Mouse (Mus musculus) olfactory bulb, adult 2 months (tissue): ENCODE data around the gene Plcb2. TPM values are rescaled to one million over a fixed set of nuclear protein-coding genes. Genes with fewer than 3 reads are reported as not detected.
A peak's percentile ranks its signal among the peaks of the same experiment; 100 is the strongest.

Experiments used
- H3K27ac ChIP-seq: fragments of 200-500 bp; 2 replicates; pipeline ENCODE4 v1.5.1; 2012; ENCODE audit warnings: low read depth, low read length; ENCODE audit not compliant: insufficient read depth
- H3K4me1 ChIP-seq: fragments of 200-500 bp; 2 replicates; pipeline ENCODE4 v1.6.1; 2012; ENCODE audit warnings: low read length; ENCODE audit not compliant: control insufficient read depth, insufficient read depth
- H3K4me3 ChIP-seq: fragments of 200-500 bp; 2 replicates; pipeline ENCODE4 v1.5.1; 2012; ENCODE audit warnings: mild to moderate bottlenecking, low read depth, low read length, moderate library complexity; ENCODE audit not compliant: insufficient read depth
- CTCF ChIP-seq: fragments of 200-500 bp; IDR thresholded peaks from 2 replicates; pipeline ENCODE4 v1.5.1; 2012; ENCODE audit warnings: low read depth, mild to moderate bottlenecking, low read length, moderate library complexity; ENCODE audit not compliant: insufficient read depth
- POLR2A ChIP-seq: fragments of 200-500 bp; IDR thresholded peaks from 2 replicates; pipeline ENCODE4 v1.6.1; 2012; ENCODE audit warnings: mild to moderate bottlenecking, low read depth, low read length, moderate library complexity; ENCODE audit not compliant: insufficient read depth
- WGBS: fragments of 180-500 bp; shearing (Covaris S2); methylation state at CpG from one replicate; pipeline ENCODE4 v1.1.7; 2018; 5-methylcytosine and 5-hydroxymethylcytosine counted together
- polyA plus RNA-seq: library from polyadenylated mRNA; stranded (reverse); fragments of >200 nt; gene quantifications from 2 replicates; pipeline ENCODE4 v1.2.4, GENCODE M21; 2012; ENCODE audit warnings: low replicate concordance; ENCODE audit not compliant: missing spikeins, insufficient read depth, insufficient read length

Gene Plcb2
- polyA plus RNA-seq, 1 experiment = not detected

GRCm38 (mm10) chr2:118764094-118764831 lies 36.0 kb upstream of the Plcb2 start:
- peaks cover 49% of the 10 kb centered on the region for H3K4me1 ChIP-seq
- peak overlapping the region; percentile 32 for H3K27ac ChIP-seq
- H3K4me3 ChIP-seq = no peak overlapping the region
- TF ChIP-seq CTCF (peak; percentile 43; the same call in 1 of the 2 replicates), POLR2A (no peak)
- 19% methylated on average over 11 of the region's 11 CpGs for WGBS

- WGBS = 36% methylated on average over 7 of the region's 7 CpGs
- Histone ChIP-seq H3K4me1 (peaks cover 52% of the 10 kb centered on the region), H3K4me3 (no peak overlapping the region), H3K27ac (peak overlapping the region; percentile 98)
- TF ChIP-seq POLR2A = no peak
- no peak for TF ChIP-seq CTCF
Measured at GRCm38 (mm10) chr2:118763469-118763868, 35.2 kb upstream of the Plcb2 start.

DNA sequence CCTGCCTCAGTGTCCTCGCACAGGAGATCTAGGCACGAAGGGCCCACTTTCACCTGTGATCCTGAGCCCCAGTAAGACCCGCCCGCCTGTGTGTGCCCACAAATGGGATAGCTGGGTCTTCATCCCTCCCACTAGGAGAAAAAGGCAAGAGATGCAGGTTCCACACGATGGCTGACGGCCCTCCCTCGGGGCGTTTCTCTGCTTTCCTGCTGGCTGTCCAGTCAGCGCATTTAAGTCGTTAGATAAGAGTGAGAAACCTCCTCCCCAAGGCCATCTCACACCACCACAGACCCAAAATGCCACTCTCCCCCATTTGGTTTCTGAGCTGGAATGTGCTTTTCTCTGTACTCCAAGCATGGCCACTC lies 34.5 kb upstream of the Plcb2 start:
- Histone ChIP-seq H3K27ac (peak overlapping the region; percentile 98), H3K4me3 (peak overlapping the region; percentile 43), H3K4me1 (peaks cover 50% of the 10 kb centered on the region)
- TF ChIP-seq CTCF (no peak), POLR2A (no peak; the same call in 1 of the 2 replicates)
- 7% methylated on average over 10 of the region's 10 CpGs for WGBS

DNA sequence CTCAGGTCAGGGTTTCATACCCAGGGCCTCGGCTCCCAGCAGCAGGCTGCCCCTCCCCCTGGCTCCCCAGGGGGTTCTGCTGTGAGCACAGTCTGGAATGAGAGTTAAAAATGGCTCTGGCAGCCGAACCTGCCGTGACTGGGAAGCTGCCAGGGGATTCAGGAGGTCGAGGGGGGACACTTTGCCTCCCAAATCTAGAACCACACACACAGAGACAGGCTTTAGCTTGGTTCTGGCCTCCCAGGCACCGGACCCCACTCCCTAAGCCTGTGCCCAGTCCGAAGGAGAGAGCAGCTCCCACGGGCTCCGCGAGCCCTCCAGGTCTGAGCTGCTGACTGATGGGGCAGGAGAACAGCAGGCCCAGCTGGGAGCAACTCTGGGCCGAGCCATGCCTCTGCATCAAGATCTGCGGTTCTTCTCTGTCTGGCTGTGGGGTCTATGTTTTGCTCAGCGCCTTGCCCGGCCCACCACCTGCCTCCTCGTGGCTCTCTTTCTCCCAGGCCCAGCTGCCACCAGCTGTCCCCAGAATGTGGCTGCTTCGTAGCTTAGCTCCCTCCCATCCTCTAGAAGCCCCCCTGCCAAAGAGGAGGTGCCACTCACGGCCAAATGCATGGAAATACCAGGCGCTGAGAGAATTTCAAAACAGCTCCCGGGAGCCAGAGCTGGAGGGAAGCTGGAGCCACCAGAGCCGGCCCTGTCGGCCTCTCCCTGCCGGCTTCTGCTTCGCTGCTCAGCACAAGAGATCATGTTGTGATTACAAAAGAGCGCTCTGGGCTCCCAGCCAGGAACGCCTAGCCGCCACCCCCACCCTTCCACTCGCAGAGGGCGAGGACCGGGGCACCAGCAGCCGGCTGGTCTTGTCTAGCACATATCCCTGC lies 33.9 kb upstream of the Plcb2 start, which contains the start of gene Ccdc9b:
Ccdc9b (minus strand) TSS at position 756 of the 878 bp plus-strand sequence.
- 1% methylated on average over 29 of the region's 29 CpGs for WGBS
- H3K4me3 ChIP-seq = peak within 1 kb of the TSS; percentile 43
- TF ChIP-seq CTCF (no peak), POLR2A (peak; percentile 58)
- peaks cover 50% of the 10 kb centered on the region for H3K4me1 ChIP-seq
- peak within 1 kb of the TSS; percentile 98 for H3K27ac ChIP-seq

- peak overlapping the region; percentile 43 for H3K4me3 ChIP-seq
- peak; percentile 32; the same call in 1 of the 2 replicates for TF ChIP-seq CTCF
- no peak for TF ChIP-seq POLR2A
- WGBS = 74% methylated on average over 12 of the region's 12 CpGs
- H3K27ac ChIP-seq = peak overlapping the region; percentile 98
- H3K4me1 ChIP-seq = peaks cover 52% of the 10 kb centered on the region
Measured at GRCm38 (mm10) chr2:118761358-118761757, 33.1 kb upstream of the Plcb2 start.

GRCm38 (mm10) chr2:118760311-118761025 lies 32.2 kb upstream of the Plcb2 start:
- no peak for TF ChIP-seq CTCF
- TF ChIP-seq POLR2A = no peak
- H3K4me1 ChIP-seq = peaks cover 58% of the 10 kb centered on the region
- WGBS = 81% methylated on average over 11 of the region's 11 CpGs
- H3K4me3 ChIP-seq = no peak overlapping the region
- H3K27ac ChIP-seq = 0 out of 2 replicates have a peak overlapping the region, but pooled peaks have one; percentile 98

DNA sequence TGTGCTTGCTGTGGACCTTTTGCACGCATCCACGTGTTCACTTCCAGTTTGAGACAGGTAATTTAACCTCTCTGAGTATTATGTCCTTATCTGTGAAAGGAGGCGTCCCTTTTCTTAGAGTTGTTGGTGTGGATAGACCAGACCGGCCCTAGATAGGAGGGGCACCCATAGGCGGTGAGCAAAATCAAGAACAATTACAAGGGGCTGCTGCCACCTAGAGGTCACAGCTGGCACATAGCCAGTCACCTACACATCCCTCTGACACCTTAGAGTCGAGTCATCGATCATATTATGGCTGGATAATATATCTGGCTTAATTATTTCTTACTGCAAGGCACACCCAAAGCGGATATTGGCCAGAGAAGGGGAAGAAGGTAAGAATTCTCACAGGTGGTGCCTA lies 31.6 kb upstream of the Plcb2 start:
- H3K27ac ChIP-seq = no peak overlapping the region
- peaks cover 58% of the 10 kb centered on the region for H3K4me1 ChIP-seq
- TF ChIP-seq POLR2A (no peak), CTCF (no peak)
- H3K4me3 ChIP-seq = no peak overlapping the region
- 25% methylated on average over 8 of the region's 8 CpGs for WGBS

GRCm38 (mm10) chr2:118756103-118756502 lies 27.9 kb upstream of the Plcb2 start:
- no peak for TF ChIP-seq CTCF
- no peak for TF ChIP-seq POLR2A
- peaks cover 39% of the 10 kb centered on the region for H3K4me1 ChIP-seq
- no peak overlapping the region for H3K27ac ChIP-seq
- 55% methylated on average over 4 of the region's 4 CpGs for WGBS
- no peak overlapping the region for H3K4me3 ChIP-seq
